Mouse (Mus musculus): ENCODE data around the gene Dact2. TPM values are rescaled to one million over a fixed set of nuclear protein-coding genes. Genes with fewer than 3 reads are reported as not detected.

The Dact2 gene
- 6.2 and 7.8 TPM in 2 replicates for polyA plus RNA-seq (2015; fragmentation: Nextera tagmentation; extraction: Ambion mirVana)

DNA sequence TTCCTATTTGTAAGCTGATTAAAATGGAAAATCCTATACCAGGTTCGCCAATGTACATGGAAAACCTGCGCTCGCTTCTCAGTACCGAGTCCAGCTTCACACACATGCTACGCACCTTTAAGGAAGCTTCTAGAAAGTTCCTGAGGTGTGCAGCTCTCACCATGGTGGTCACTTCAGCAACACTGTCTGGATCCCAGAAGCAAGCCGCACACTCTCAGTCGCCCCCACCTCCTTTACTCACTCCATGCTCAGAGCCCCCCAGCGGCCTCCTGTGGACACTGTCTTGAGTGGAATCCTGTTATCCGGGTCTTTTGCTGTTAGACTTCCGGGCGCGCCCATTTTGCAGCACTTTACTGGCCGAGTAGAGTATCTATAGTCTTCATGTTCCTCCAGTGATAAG, at the start of gene Dact2:
Gene Dact2, minus strand, starts transcription at position 244 of the 400 bp plus-strand sequence.
- no peaks in the 10 kb centered on the region for H3K9me3 ChIP-seq (ENCODE audit: control insufficient read depth)
- peak within 1 kb of the TSS; percentile 79 for H3K4me2 ChIP-seq (replicated peaks; ENCODE audit: low read depth)
- 0 out of 2 replicates have a peak, but pooled peaks cover 7% of the 10 kb centered on the region for H3K4me1 ChIP-seq (replicated peaks; ENCODE audit: control insufficient read depth, insufficient read depth, low read length)
- peak within 1 kb of the TSS; percentile 81 for H3K4me3 ChIP-seq (ENCODE audit: low read depth, low read length)
- ATAC-seq: peak; percentile 45
- peak within 1 kb of the TSS; percentile 88 for H3K9ac ChIP-seq (ENCODE audit: low read depth, low read length)
- no peaks in the 10 kb centered on the region for H3K36me3 ChIP-seq (ENCODE audit: control insufficient read depth, insufficient read depth)
- peak within 1 kb of the TSS; percentile 96 for H3K27ac ChIP-seq (ENCODE audit: low read depth, low read length)
- 25% methylated on average over 13 of the region's 13 CpGs for WGBS
- H3K27me3 ChIP-seq (replicated peaks; ENCODE audit: control insufficient read depth, insufficient read depth, low read length): peaks cover 10% of the 10 kb centered on the region; the same call in 1 of the 2 replicates
- peak; percentile 63 for TF ChIP-seq CTCF (IDR thresholded peaks at IDR 0.05; ENCODE audit: low read depth)

DNA sequence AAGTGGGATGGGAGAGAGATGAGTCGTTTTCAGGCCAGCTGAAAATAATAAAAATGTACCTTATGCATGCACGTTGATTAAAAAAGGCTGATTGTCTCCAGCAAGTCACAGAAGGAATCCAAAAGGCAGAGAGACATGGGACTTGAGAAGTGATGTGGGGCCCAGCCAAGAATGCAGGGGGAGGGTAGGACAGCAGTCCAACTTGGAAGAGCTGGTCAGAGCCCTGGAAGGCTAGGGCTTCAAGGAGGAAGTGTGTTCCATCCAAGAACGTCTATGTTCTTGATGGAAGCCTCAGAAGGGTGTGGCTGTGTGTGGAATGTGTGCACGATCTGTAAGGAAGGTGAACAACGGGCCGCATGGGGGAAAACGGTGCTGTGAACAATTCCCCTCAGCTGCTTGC, 48.4 kb upstream of the Dact2 start:
- Histone ChIP-seq H3K36me3 (ENCODE audit: control insufficient read depth, insufficient read depth) (no peaks in the 10 kb centered on the region), H3K4me3 (ENCODE audit: low read depth, low read length) (no peak overlapping the region), H3K27me3 (replicated peaks; ENCODE audit: control insufficient read depth, insufficient read depth, low read length) (no peaks in the 10 kb centered on the region), H3K4me1 (replicated peaks; ENCODE audit: control insufficient read depth, insufficient read depth, low read length) (0 out of 2 replicates have a peak, but pooled peaks cover 7% of the 10 kb centered on the region), H3K9ac (ENCODE audit: low read depth, low read length) (no peak overlapping the region), H3K4me2 (replicated peaks; ENCODE audit: low read depth) (no peak overlapping the region), H3K9me3 (ENCODE audit: control insufficient read depth) (no peaks in the 10 kb centered on the region), H3K27ac (ENCODE audit: low read depth, low read length) (no peak overlapping the region)
- 0 out of 2 replicates have a peak, but pooled peaks have one; percentile 21 for ATAC-seq
- 36% methylated on average over 7 of the region's 7 CpGs for WGBS
- TF ChIP-seq CTCF (IDR thresholded peaks at IDR 0.05; ENCODE audit: low read depth): no peak

GRCm38 (mm10) chr17:14250401-14250800, 46.3 kb upstream of the Dact2 start:
- H3K4me3 ChIP-seq (ENCODE audit: low read depth, low read length): no peak overlapping the region
- WGBS: 51% methylated on average over 8 of the region's 8 CpGs
- H3K4me1 ChIP-seq (replicated peaks; ENCODE audit: control insufficient read depth, insufficient read depth, low read length): 0 out of 2 replicates have a peak, but pooled peaks cover 7% of the 10 kb centered on the region
- no peaks in the 10 kb centered on the region for H3K27me3 ChIP-seq (replicated peaks; ENCODE audit: control insufficient read depth, insufficient read depth, low read length)
- H3K9ac ChIP-seq (ENCODE audit: low read depth, low read length): no peak overlapping the region
- 0 out of 2 replicates have a peak, but pooled peaks have one; percentile 1 for ATAC-seq
- H3K4me2 ChIP-seq (replicated peaks; ENCODE audit: low read depth): no peak overlapping the region
- no peak overlapping the region for H3K27ac ChIP-seq (ENCODE audit: low read depth, low read length)
- no peaks in the 10 kb centered on the region for H3K36me3 ChIP-seq (ENCODE audit: control insufficient read depth, insufficient read depth)
- no peaks in the 10 kb centered on the region for H3K9me3 ChIP-seq (ENCODE audit: control insufficient read depth)
- no peak for TF ChIP-seq CTCF (IDR thresholded peaks at IDR 0.05; ENCODE audit: low read depth)

GRCm38 (mm10) chr17:14249595-14249994, 45.5 kb upstream of the Dact2 start:
- Histone ChIP-seq H3K9me3 (ENCODE audit: control insufficient read depth) (no peaks in the 10 kb centered on the region), H3K9ac (ENCODE audit: low read depth, low read length) (no peak overlapping the region), H3K4me1 (replicated peaks; ENCODE audit: control insufficient read depth, insufficient read depth, low read length) (0 out of 2 replicates have a peak, but pooled peaks cover 7% of the 10 kb centered on the region), H3K27me3 (replicated peaks; ENCODE audit: control insufficient read depth, insufficient read depth, low read length) (no peaks in the 10 kb centered on the region), H3K36me3 (ENCODE audit: control insufficient read depth, insufficient read depth) (no peaks in the 10 kb centered on the region), H3K4me2 (replicated peaks; ENCODE audit: low read depth) (no peak overlapping the region), H3K27ac (ENCODE audit: low read depth, low read length) (no peak overlapping the region), H3K4me3 (ENCODE audit: low read depth, low read length) (no peak overlapping the region)
- no peak for TF ChIP-seq CTCF (IDR thresholded peaks at IDR 0.05; ENCODE audit: low read depth)
- ATAC-seq: peak; percentile 42
- WGBS: 43% methylated on average over 4 of the region's 4 CpGs

- H3K27ac ChIP-seq (ENCODE audit: low read depth, low read length): no peak overlapping the region
- no peaks in the 10 kb centered on the region for H3K9me3 ChIP-seq (ENCODE audit: control insufficient read depth)
- no peak for TF ChIP-seq CTCF (IDR thresholded peaks at IDR 0.05; ENCODE audit: low read depth)
- 0 out of 2 replicates have a peak, but pooled peaks cover 2% of the 10 kb centered on the region for H3K4me1 ChIP-seq (replicated peaks; ENCODE audit: control insufficient read depth, insufficient read depth, low read length)
- H3K4me3 ChIP-seq (ENCODE audit: low read depth, low read length): no peak overlapping the region
- no peak overlapping the region for H3K4me2 ChIP-seq (replicated peaks; ENCODE audit: low read depth)
- no peak for ATAC-seq
- H3K36me3 ChIP-seq (ENCODE audit: control insufficient read depth, insufficient read depth): no peaks in the 10 kb centered on the region
- H3K9ac ChIP-seq (ENCODE audit: low read depth, low read length): no peak overlapping the region
- H3K27me3 ChIP-seq (replicated peaks; ENCODE audit: control insufficient read depth, insufficient read depth, low read length): no peaks in the 10 kb centered on the region
- WGBS: 91% methylated on average over 8 of the region's 8 CpGs
These were observed 43.8 kb upstream of the Dact2 start for GRCm38 (mm10) chr17:14247931-14248330.

DNA sequence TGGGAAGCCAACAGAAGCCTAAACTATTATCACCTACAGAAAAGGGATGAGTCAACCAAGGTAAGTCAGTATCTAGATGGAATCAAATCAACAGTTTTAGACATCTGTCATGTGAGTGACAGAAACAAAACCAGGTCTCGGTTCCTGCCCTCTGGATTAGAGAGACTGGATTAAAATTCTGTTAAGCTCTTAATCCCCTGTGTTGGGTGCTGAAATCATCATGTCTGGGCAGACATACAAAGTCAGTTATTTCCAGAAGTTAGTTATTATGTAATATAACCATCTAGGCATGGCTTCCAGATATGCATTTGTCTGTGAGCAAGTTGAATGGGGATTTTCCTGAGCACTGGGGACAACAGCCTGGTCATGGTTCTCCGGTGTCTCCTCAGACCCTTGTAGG, 42.2 kb upstream of the Dact2 start:
- Histone ChIP-seq H3K4me3 (ENCODE audit: low read depth, low read length) (no peak overlapping the region), H3K36me3 (ENCODE audit: control insufficient read depth, insufficient read depth) (no peaks in the 10 kb centered on the region), H3K9me3 (ENCODE audit: control insufficient read depth) (no peaks in the 10 kb centered on the region), H3K27ac (ENCODE audit: low read depth, low read length) (no peak overlapping the region), H3K4me2 (replicated peaks; ENCODE audit: low read depth) (no peak overlapping the region), H3K27me3 (replicated peaks; ENCODE audit: control insufficient read depth, insufficient read depth, low read length) (no peaks in the 10 kb centered on the region), H3K4me1 (replicated peaks; ENCODE audit: control insufficient read depth, insufficient read depth, low read length) (0 out of 2 replicates have a peak, but pooled peaks cover 2% of the 10 kb centered on the region), H3K9ac (ENCODE audit: low read depth, low read length) (no peak overlapping the region)
- no peak for TF ChIP-seq CTCF (IDR thresholded peaks at IDR 0.05; ENCODE audit: low read depth)
- WGBS: 89% methylated on average over 2 of the region's 2 CpGs
- no peak for ATAC-seq
